Mouse (Mus musculus) common myeloid progenitor, adult 5-6 weeks (primary cell): ENCODE measurements around the gene Acad10. TPM values are rescaled to one million over a fixed set of nuclear protein-coding genes. Genes with fewer than 3 reads are reported as not detected.

Experiments used
- ATAC-seq: replicated peaks from 2 replicates; pipeline ENCODE4 v1.8.0; 2016; ENCODE audit warnings: low read depth, mild to moderate bottlenecking, moderate TSS enrichment, inconsistent platforms; ENCODE audit not compliant: poor library complexity, severe bottlenecking
- total RNA-seq: library from RNA; stranded (forward); fragments of 200-1000, 187-1606 nt; gene quantifications from 2 replicates; pipeline ENCODE4 v1.2.3, GENCODE M21; 2017

Acad10 gene
- total RNA-seq, 1 experiment from 2014 or later = 8.5 TPM

- no peak for ATAC-seq
Observed at GRCm38 (mm10) chr5:121598871-121599610, 61.3 kb downstream of the Acad10 start.

- no peak for ATAC-seq
Observed at GRCm38 (mm10) chr5:121597991-121598537, 62.2 kb downstream of the Acad10 start.

GRCm38 (mm10) chr5:121597332-121597731 lies 63.0 kb downstream of the Acad10 start:
- no peak for ATAC-seq

GRCm38 (mm10) chr5:121596226-121596625 lies 64.1 kb downstream of the Acad10 start:
- ATAC-seq = no peak

GRCm38 (mm10) chr5:121595758-121596157 lies 64.6 kb downstream of the Acad10 start:
- ATAC-seq = no peak

GRCm38 (mm10) chr5:121594714-121595313 lies 65.5 kb downstream of the Acad10 start:
- ATAC-seq = no peak

- ATAC-seq = peak; percentile 90
Observed at GRCm38 (mm10) chr5:121593451-121594401, 66.6 kb downstream of the Acad10 start, which contains the start of gene Aldh2. Gene Aldh2, minus strand, starts transcription at chr5:121593824.

- ATAC-seq = no peak
Observed at GRCm38 (mm10) chr5:121592816-121593407, 67.4 kb downstream of the Acad10 start.

GRCm38 (mm10) chr5:121592064-121592815 lies 68.1 kb downstream of the Acad10 start:
- no peak for ATAC-seq

GRCm38 (mm10) chr5:121591417-121592063 lies 68.8 kb downstream of the Acad10 start:
- no peak for ATAC-seq

- no peak for ATAC-seq
Observed at GRCm38 (mm10) chr5:121589928-121590327, 70.4 kb downstream of the Acad10 start.

GRCm38 (mm10) chr5:121586400-121587039 lies 73.8 kb downstream of the Acad10 start:
- peak; percentile 54 for ATAC-seq

GRCm38 (mm10) chr5:121585699-121586098 lies 74.6 kb downstream of the Acad10 start:
- no peak for ATAC-seq

GRCm38 (mm10) chr5:121585005-121585404 lies 75.3 kb downstream of the Acad10 start:
- no peak for ATAC-seq

GRCm38 (mm10) chr5:121583765-121584501 lies 76.4 kb downstream of the Acad10 start:
- peak; percentile 89 for ATAC-seq

GRCm38 (mm10) chr5:121581945-121582344 lies 78.4 kb downstream of the Acad10 start:
- ATAC-seq = no peak

- no peak for ATAC-seq
Observed at GRCm38 (mm10) chr5:121576927-121577488, 83.3 kb downstream of the Acad10 start.
